Mouse (Mus musculus): Measurements from ENCODE around the gene Wnt8b. TPM values are rescaled to one million over a fixed set of nuclear protein-coding genes. Genes with fewer than 3 reads are reported as not detected.

The Wnt8b gene
- polyA plus RNA-seq, 1 experiment from 2014 or later, result not detected

- DNase-seq (ENCODE audit: low spot score), result peak; percentile 40
- peaks cover 10% of the 10 kb centered on the region for H3K4me1 ChIP-seq (ENCODE audit: control insufficient read depth, insufficient read depth, low read length)
- no peaks in the 10 kb centered on the region for H3K36me3 ChIP-seq (ENCODE audit: control insufficient read depth, insufficient read depth, low read length)
- no peak overlapping the region for H3K27ac ChIP-seq (replicated peaks; ENCODE audit: low read depth, low read length)
- no peak overlapping the region for H3K4me3 ChIP-seq (ENCODE audit: low read depth, low read length)
- no peak overlapping the region for H3K9ac ChIP-seq (ENCODE audit: low read length)
- H3K27me3 ChIP-seq (ENCODE audit: control insufficient read depth, insufficient read depth, low read length), result peaks cover 60% of the 10 kb centered on the region
- no peak for ATAC-seq (ENCODE audit: insufficient number of reproducible peaks, low FRiP score, low TSS enrichment, low read depth)
- 10% methylated on average over 14 of the region's 14 CpGs for WGBS
- H3K9me3 ChIP-seq (ENCODE audit: control insufficient read depth, low read length), result no peaks in the 10 kb centered on the region
- no peak overlapping the region for H3K4me2 ChIP-seq (ENCODE audit: low read depth, severe bottlenecking)
Measured at GRCm38 (mm10) chr19:44514521-44515451, 21.5 kb downstream of the Wnt8b start.

DNA sequence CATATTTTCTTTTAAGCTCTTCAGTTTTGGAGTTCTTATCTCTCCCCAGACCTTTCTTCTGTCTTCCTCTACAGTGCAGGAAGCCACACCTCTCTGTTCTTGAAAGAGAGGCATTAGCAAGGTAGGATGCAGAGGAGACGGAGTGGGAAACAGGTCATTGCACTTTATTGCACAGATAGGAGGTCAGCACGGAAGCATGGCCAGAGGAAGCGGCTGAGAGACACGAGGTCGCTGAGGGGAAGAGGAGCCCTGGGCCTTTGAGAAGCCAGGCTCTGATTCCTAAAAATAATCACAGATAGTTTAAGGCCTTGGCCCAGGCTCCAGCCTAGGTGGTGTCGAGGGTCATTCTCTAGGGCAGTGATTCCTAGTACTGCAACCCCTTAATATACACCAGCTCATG lies 22.5 kb downstream of the Wnt8b start:
- Histone ChIP-seq H3K27ac (replicated peaks; ENCODE audit: low read depth, low read length) (no peak overlapping the region), H3K4me3 (ENCODE audit: low read depth, low read length) (no peak overlapping the region), H3K9me3 (ENCODE audit: control insufficient read depth, low read length) (no peaks in the 10 kb centered on the region), H3K9ac (ENCODE audit: low read length) (no peak overlapping the region), H3K27me3 (ENCODE audit: control insufficient read depth, insufficient read depth, low read length) (peaks cover 51% of the 10 kb centered on the region), H3K4me2 (ENCODE audit: low read depth, severe bottlenecking) (no peak overlapping the region), H3K36me3 (ENCODE audit: control insufficient read depth, insufficient read depth, low read length) (no peaks in the 10 kb centered on the region), H3K4me1 (ENCODE audit: control insufficient read depth, insufficient read depth, low read length) (peaks cover 10% of the 10 kb centered on the region)
- ATAC-seq (ENCODE audit: insufficient number of reproducible peaks, low FRiP score, low TSS enrichment, low read depth), result no peak
- DNase-seq (ENCODE audit: low spot score), result no peak
- WGBS, result 45% methylated on average over 6 of the region's 6 CpGs

- Histone ChIP-seq H3K4me2 (ENCODE audit: low read depth, severe bottlenecking) (no peak overlapping the region), H3K36me3 (ENCODE audit: control insufficient read depth, insufficient read depth, low read length) (no peaks in the 10 kb centered on the region), H3K4me3 (ENCODE audit: low read depth, low read length) (no peak overlapping the region), H3K9me3 (ENCODE audit: control insufficient read depth, low read length) (no peaks in the 10 kb centered on the region), H3K4me1 (ENCODE audit: control insufficient read depth, insufficient read depth, low read length) (no peaks in the 10 kb centered on the region), H3K9ac (ENCODE audit: low read length) (no peak overlapping the region), H3K27me3 (ENCODE audit: control insufficient read depth, insufficient read depth, low read length) (peaks cover 27% of the 10 kb centered on the region), H3K27ac (replicated peaks; ENCODE audit: low read depth, low read length) (no peak overlapping the region)
- DNase-seq (ENCODE audit: low spot score), result no peak
- WGBS, result 64% methylated on average over 12 of the region's 12 CpGs
- ATAC-seq (ENCODE audit: insufficient number of reproducible peaks, low FRiP score, low TSS enrichment, low read depth), result no peak
Measured at GRCm38 (mm10) chr19:44517996-44518768, 24.9 kb downstream of the Wnt8b start.

DNA sequence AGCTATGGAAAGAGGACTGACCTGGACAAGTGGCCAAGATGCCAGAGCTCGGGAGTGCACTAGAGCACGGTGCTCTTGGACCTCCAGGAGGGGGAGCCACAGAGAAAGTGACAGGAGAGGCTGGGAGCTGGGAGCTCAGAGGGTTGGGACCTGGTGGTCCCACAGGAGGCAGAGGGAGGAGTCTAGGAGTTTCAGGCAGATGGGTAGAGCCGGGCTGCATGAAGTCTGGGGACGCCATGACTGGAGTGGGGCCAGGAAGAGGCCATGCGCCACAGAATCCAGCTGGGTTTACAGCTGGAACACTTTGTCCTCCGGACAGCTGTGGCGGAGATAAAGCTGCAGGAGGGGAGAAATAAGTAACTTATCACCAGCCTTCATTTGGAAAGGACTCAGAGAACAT lies 25.9 kb downstream of the Wnt8b start:
- Histone ChIP-seq H3K36me3 (ENCODE audit: control insufficient read depth, insufficient read depth, low read length) (no peaks in the 10 kb centered on the region), H3K27ac (replicated peaks; ENCODE audit: low read depth, low read length) (no peak overlapping the region), H3K4me3 (ENCODE audit: low read depth, low read length) (no peak overlapping the region), H3K4me1 (ENCODE audit: control insufficient read depth, insufficient read depth, low read length) (no peaks in the 10 kb centered on the region), H3K4me2 (ENCODE audit: low read depth, severe bottlenecking) (no peak overlapping the region), H3K9ac (ENCODE audit: low read length) (no peak overlapping the region), H3K27me3 (ENCODE audit: control insufficient read depth, insufficient read depth, low read length) (peaks cover 18% of the 10 kb centered on the region), H3K9me3 (ENCODE audit: control insufficient read depth, low read length) (no peaks in the 10 kb centered on the region)
- peak; percentile 28 for DNase-seq (ENCODE audit: low spot score)
- WGBS, result 41% methylated on average over 7 of the region's 7 CpGs
- ATAC-seq (ENCODE audit: insufficient number of reproducible peaks, low FRiP score, low TSS enrichment, low read depth), result no peak

- Histone ChIP-seq H3K4me1 (ENCODE audit: control insufficient read depth, insufficient read depth, low read length) (no peaks in the 10 kb centered on the region), H3K27ac (replicated peaks; ENCODE audit: low read depth, low read length) (no peak overlapping the region), H3K4me3 (ENCODE audit: low read depth, low read length) (no peak overlapping the region), H3K9ac (ENCODE audit: low read length) (no peak overlapping the region), H3K4me2 (ENCODE audit: low read depth, severe bottlenecking) (no peak overlapping the region), H3K9me3 (ENCODE audit: control insufficient read depth, low read length) (no peaks in the 10 kb centered on the region), H3K36me3 (ENCODE audit: control insufficient read depth, insufficient read depth, low read length) (no peaks in the 10 kb centered on the region), H3K27me3 (ENCODE audit: control insufficient read depth, insufficient read depth, low read length) (no peaks in the 10 kb centered on the region)
- ATAC-seq (ENCODE audit: insufficient number of reproducible peaks, low FRiP score, low TSS enrichment, low read depth) (no peak), DNase-seq (ENCODE audit: low spot score) (no peak)
- WGBS, result 86% methylated on average over 9 of the region's 9 CpGs
Measured at GRCm38 (mm10) chr19:44525551-44526205, 32.4 kb downstream of the Wnt8b start.

DNA sequence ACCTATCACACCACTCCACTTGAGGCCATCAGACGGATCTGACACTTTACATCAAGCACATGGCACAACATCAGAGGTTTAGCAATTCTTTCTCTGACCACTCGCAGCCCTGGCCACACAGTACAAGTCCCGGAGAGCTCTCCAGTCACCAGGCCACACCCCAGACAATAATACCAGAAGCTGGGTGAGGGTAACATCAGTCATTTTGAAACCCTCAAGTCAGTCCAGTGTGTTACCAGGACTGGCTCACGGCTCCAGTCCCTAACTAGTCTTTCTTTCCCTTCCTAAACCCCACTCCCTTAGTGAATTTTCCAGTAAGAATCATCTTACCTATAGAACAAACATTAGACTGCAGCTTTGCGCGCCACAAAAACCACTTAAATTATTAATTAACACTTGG lies 36.7 kb downstream of the Wnt8b start:
- Histone ChIP-seq H3K9ac (ENCODE audit: low read length) (no peak overlapping the region), H3K27me3 (ENCODE audit: control insufficient read depth, insufficient read depth, low read length) (no peaks in the 10 kb centered on the region), H3K4me2 (ENCODE audit: low read depth, severe bottlenecking) (no peak overlapping the region), H3K9me3 (ENCODE audit: control insufficient read depth, low read length) (no peaks in the 10 kb centered on the region), H3K36me3 (ENCODE audit: control insufficient read depth, insufficient read depth, low read length) (no peaks in the 10 kb centered on the region), H3K4me1 (ENCODE audit: control insufficient read depth, insufficient read depth, low read length) (no peaks in the 10 kb centered on the region), H3K4me3 (ENCODE audit: low read depth, low read length) (no peak overlapping the region), H3K27ac (replicated peaks; ENCODE audit: low read depth, low read length) (no peak overlapping the region)
- no peak for ATAC-seq (ENCODE audit: insufficient number of reproducible peaks, low FRiP score, low TSS enrichment, low read depth)
- no peak for DNase-seq (ENCODE audit: low spot score)
- 83% methylated on average over 6 of the region's 6 CpGs for WGBS

GRCm38 (mm10) chr19:44535376-44535775 lies 42.1 kb downstream of the Wnt8b start:
- no peaks in the 10 kb centered on the region for H3K27me3 ChIP-seq (ENCODE audit: control insufficient read depth, insufficient read depth, low read length)
- H3K4me3 ChIP-seq (ENCODE audit: low read depth, low read length), result no peak overlapping the region
- no peak overlapping the region for H3K27ac ChIP-seq (replicated peaks; ENCODE audit: low read depth, low read length)
- DNase-seq (ENCODE audit: low spot score) (peak; percentile 48), ATAC-seq (ENCODE audit: insufficient number of reproducible peaks, low FRiP score, low TSS enrichment, low read depth) (no peak)
- no peaks in the 10 kb centered on the region for H3K36me3 ChIP-seq (ENCODE audit: control insufficient read depth, insufficient read depth, low read length)
- no peak overlapping the region for H3K4me2 ChIP-seq (ENCODE audit: low read depth, severe bottlenecking)
- WGBS, result 36% methylated on average over 3 of the region's 3 CpGs
- no peak overlapping the region for H3K9ac ChIP-seq (ENCODE audit: low read length)
- no peaks in the 10 kb centered on the region for H3K4me1 ChIP-seq (ENCODE audit: control insufficient read depth, insufficient read depth, low read length)
- H3K9me3 ChIP-seq (ENCODE audit: control insufficient read depth, low read length), result no peaks in the 10 kb centered on the region

- no peaks in the 10 kb centered on the region for H3K4me1 ChIP-seq (ENCODE audit: control insufficient read depth, insufficient read depth, low read length)
- H3K9me3 ChIP-seq (ENCODE audit: control insufficient read depth, low read length), result no peaks in the 10 kb centered on the region
- no peaks in the 10 kb centered on the region for H3K36me3 ChIP-seq (ENCODE audit: control insufficient read depth, insufficient read depth, low read length)
- no peaks in the 10 kb centered on the region for H3K27me3 ChIP-seq (ENCODE audit: control insufficient read depth, insufficient read depth, low read length)
- H3K27ac ChIP-seq (replicated peaks; ENCODE audit: low read depth, low read length), result no peak overlapping the region
- H3K4me3 ChIP-seq (ENCODE audit: low read depth, low read length), result no peak overlapping the region
- no peak overlapping the region for H3K9ac ChIP-seq (ENCODE audit: low read length)
- no peak overlapping the region for H3K4me2 ChIP-seq (ENCODE audit: low read depth, severe bottlenecking)
- WGBS, result 85% methylated on average over 8 of the region's 8 CpGs
- ATAC-seq (ENCODE audit: insufficient number of reproducible peaks, low FRiP score, low TSS enrichment, low read depth), result no peak
- DNase-seq (ENCODE audit: low spot score), result no peak
Measured at GRCm38 (mm10) chr19:44537416-44537815, 44.1 kb downstream of the Wnt8b start.

Measured in limb, embryonic 11.5 days (tissue).